Mouse (Mus musculus) CH12F3 (cell line): ENCODE measurements around the gene Zfp740.
"Not testable (repeated sequence)": the region's sequence is repeated elsewhere in the genome, so short reads cannot be mapped to it uniquely, and the experiment has no call there.

Experiments
- in situ Hi-C: fragments of 300-500 bp; cut with MboI; formaldehyde crosslinking; loops from 2 replicates; pipeline ENCODE4 v1.14.3; 2020; ENCODE audit warnings: low sequenced_read_pairs

Zfp740 gene

DNA sequence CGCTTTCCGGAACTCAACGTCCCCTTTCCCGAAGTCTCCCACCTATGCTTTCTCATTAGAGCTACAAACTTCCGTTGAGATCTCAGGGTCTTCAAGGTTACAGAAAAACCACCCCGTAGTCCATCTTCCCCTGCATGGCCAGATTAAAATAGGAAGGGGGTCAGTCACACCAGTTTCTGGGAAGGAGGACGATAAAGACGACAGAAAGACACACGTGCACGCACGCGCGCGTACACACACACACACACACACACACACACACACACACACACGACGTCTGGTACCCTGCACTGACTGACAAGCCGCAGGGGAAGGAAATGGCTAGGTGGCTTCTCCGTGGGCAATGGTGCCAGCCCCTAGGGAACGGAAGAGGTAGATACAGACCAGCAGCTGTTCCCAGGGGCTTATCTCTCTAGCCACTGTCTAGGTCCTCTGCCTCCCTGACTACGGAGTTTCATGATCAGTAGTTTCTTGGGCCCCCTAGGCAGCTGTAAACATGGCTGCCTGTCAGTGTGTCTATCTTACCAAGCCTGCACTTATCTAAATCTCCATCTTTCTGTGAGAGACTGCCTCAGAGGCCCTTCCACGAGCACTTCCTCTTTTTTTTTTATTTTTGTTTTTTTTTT lies 22.1 kb downstream of the Zfp740 start:
- in situ Hi-C loops, result no loop called here

DNA sequence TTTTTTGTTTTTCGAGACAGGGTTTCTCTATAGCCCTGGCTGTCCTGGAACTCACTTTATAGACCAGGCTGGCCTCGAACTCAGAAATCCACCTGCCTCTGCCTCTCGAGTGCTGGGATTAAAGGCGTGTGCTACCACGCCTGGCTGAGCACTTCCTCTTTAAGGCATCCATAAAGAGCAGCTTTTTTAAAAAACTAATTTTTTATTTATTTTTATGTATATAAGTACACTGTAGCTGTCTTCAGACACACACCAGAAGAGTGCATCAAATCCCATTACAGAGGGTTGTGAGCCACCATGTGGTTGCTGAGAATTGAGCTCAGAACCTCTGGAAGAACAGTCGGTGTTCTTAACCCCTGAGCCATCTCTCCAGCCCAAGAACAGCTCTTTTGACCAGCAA lies 22.6 kb downstream of the Zfp740 start:
- in situ Hi-C loops, result not testable (repeated sequence)

DNA sequence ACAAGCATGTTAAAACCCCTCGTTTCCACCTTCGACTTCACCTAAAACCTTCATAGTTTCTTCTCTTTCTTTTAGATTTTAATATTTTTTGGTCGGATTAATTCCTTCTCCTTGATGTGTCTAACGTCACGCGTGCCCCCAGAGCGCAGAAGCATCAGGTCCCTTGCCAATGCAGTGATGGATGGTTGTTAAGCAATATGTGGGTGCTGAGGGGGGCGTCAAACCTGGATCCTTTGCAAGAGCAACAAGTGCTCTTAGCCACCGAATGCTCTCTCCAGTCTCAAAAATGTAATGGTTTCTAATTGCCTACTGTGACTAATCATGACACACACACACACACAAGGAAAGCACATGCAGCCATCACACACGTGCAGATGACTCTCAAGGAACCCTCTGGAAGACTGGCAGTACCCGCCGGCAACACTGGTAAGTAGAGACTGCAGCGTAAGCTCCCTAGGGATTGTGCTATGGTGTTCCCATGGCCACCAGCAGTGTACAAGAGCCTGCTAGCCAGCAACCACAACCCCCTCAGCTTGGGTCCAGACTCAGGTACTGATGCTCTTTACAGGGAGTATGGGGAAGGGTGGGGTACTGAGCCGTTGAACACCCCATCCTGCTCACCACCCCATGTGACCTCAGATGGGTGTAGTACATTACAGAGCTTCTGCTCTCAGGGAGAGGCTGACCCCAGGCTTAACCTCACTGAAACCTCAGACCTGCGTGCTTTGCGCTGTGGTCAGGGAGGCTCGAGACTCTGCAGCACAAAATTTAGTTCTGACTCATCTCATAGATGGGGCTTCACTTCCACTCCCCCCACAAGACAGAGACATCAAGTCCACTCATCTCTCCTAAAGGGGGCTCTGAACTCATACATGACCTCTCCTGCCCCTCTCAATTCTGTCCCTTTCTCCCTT lies 27.6 kb downstream of the Zfp740 start:
- in situ Hi-C loops, result no loop called here

DNA sequence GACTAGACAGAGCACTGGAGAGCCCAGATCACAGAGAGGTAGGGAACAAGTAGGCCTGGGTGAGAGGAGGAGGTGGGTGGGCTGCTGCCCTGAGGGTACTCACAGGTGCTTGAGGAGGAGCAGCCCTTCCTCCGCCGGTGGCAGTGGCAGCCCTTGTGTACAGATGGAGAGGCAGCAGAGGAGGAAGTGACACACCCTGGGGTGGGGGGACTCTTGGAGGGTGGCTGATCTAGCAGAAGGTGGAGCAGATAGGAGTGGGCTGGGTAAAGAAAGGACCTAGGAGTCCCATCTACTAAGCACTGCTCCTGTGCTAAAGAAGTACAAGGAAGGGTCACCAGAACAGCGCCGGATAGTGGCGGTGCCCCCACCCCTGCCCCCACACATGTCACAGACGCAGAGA lies 28.7 kb downstream of the Zfp740 start, which contains the start of gene Itgb7:
Gene Itgb7, minus strand, starts transcription at position 197 of the 400 bp plus-strand sequence.
- in situ Hi-C loops, result no loop called here

DNA sequence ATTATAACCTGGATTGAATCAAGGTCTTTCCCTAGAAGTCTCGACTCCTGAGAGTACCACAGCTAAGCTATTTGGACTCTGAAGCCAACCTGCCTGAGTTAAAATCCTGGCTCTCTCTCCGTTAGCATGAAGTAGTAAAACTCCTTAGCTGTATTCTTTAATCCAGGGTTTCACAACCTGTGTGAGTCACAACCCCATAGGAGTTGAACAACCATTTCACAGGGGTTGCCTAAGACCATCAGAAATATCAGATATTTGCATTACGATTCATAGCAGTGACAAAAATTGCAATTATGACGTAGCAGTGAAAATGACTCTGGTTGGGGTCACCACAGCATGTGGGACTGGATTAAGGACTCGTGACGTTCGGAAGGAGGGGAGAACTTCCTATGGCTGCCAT lies 29.7 kb downstream of the Zfp740 start:
- in situ Hi-C loops, result no loop called here

DNA sequence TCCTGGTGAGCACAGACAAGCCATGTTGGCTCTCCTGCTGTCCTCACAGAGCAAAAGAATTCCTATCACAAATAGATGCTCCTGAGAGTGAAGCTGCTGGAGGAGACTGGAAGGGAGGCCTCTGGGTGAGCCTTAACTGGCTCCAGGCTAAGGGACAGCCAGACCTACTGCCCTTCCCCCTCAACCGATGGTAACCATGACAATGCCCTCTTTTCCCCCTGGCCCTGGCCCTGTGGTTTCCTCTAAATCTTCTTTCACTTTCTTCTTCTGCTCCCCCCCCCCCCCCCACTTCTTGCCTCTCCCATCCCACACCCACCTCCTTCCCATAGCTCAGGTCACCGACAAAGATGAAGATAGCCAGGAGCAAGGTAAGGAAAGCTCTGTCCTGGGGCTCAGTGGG lies 30.8 kb downstream of the Zfp740 start:
- in situ Hi-C loops, result no loop called here

DNA sequence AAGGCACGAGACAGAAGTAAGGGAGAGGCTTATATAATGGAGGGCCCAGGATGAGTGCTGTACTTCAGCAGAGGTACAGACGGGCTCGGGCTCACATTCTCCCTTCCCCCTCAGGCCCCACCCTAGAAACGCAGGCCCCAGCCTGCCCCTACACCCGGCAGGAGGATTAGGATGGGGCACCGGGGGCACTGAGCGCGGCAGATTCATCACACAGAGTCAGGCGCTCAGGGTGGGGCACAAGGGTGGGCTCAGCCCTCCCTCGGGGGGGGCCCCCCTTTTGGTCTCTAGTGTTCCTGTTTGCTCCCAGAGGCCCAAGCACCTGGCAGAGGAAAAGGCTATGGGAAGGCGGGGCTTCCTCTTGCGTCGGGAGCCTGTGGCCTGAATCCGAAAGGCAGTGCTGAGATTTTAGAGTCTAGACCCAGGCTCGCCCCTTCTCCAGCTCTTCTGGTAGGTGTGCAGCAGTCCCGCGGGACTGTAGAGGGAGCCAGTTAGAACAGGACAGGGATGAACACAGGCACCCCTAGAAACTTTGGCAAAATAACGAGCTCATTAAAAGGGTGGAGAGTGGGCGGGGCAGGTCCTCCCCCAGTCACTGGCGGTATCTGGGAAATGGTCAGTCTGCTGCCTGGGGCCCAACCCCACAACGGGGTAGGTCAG lies 32.5 kb downstream of the Zfp740 start:
- in situ Hi-C loops, result no loop called here

DNA sequence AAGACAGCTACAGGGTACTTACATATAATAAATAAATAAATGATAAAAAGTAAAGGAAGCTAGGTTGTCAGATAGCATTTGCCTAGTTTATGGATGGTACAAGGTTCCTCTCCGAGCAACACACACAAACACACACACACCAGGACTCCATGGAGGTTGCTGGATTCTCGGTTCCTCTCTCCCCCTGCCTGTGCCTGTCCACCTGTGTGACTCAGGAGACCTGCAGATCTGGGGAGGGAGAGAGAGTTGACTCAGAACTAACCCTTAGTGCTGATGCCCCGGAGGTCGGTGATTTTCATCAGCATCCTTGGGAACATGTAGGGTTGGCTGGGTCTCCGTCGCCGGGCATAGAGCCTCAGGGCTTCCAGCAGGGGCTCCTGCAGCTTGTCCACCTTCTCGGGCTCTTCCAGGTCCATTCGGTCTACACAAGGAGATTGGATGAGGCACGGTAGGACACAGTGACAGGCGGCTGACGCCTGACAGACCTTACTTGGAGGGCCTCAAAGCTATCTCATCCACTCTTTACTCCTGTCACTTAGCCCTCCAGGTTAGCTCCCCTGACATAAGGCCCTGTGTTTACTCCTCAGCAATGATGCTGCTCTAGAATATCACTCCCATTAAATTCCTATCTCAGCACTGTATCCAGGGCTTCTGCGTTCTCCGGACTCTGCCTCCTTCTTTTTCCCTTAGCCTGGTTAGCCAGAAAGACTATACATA lies 35.7 kb downstream of the Zfp740 start:
- in situ Hi-C loops, result no loop called here

DNA sequence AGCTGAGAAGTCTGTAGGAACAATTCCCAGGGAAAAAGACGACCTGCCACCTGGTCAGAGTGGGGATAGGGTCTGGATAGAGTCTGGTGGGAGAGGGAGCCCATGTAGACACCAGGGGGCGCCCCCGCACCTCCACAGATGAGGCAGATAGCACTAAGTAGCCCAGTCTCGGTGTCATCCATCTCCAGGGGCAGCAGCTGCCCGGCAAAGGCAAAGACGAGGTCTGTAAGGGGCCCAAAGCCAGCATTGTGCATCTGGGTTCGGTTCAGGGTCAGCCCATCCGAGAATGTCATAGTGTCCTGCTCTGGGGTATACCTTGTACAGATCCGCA lies 36.2 kb downstream of the Zfp740 start:
- in situ Hi-C loops, result no loop called here

DNA sequence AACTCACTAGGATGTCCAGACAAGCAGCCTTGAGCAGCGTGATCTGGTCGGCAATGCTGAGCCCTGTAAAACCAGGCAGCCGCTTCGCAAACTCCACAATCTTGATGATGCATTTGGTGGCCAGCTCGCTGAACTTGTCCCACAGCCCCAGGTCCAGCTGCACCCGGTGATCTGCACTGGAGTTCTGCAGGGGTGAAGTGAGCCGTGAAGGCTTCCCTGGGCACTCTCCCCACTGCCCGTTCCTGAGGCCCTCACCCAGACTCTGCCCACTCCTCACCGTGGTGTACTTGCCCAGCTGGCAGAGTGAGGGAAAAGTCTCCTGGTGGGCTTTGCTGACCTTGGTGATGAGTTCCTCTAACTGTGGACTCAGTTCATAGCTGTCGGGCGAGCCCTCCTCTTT lies 36.8 kb downstream of the Zfp740 start:
- in situ Hi-C loops, result no loop called here

DNA sequence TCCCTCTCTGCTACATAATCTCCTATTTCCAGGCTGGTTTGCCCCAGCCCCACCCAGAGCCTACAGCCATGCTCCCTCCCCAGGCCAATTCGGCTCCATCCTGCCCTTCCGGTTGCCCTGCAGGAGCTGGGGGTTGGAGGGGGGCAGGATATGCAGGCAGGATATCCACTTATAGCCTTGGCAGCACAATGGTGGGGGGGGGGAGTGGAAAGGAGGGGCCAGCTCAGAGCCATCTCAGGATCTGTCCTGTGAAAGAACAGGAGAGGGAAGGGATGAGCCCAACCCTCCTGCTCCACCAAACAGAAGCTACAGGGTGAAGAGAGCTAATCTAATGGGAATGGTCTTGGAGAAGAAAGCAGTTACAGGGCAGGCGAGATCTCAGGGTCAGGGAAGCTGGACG lies 37.6 kb downstream of the Zfp740 start:
- in situ Hi-C loops, result no loop called here

DNA sequence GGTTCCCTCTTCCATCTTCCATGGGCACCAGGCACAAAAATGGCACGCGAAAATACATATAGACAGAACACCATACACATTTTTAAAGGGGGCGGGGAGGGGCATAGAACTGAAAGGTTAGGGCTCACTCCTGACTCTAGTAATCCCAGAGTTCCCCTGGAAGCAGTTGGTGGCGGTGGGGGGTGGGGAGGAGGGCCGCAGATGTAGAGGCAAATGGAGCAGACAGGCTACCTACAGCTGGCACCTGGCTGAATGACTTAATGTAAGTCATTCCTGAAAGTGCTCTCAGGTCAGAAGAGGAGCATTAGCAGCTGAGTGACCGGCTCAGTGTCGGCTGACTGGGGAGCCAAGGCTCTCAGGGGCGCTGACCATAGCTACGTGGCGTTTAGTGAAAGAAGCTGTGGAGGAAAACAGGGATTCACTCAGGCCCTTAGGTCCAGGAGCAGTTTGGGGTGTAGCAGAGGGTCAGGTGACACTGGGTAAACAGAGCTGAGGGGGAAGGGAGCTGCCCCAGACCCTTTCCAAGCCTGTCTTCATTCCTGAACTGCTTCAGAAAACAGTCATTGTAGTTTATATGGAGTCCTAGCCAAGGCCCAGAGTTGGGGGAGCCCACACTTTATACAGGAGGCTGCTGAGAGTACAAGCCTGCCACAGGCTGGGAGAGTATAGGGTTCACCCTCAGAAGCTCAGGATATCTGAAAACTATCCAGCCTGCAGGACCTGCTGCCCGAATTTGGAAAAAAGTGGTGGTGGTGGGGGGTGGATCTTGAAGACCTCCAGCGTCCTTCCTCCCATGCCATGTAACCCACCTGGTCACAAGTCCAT lies 39.6 kb downstream of the Zfp740 start:
- in situ Hi-C loops, result no loop called here

DNA sequence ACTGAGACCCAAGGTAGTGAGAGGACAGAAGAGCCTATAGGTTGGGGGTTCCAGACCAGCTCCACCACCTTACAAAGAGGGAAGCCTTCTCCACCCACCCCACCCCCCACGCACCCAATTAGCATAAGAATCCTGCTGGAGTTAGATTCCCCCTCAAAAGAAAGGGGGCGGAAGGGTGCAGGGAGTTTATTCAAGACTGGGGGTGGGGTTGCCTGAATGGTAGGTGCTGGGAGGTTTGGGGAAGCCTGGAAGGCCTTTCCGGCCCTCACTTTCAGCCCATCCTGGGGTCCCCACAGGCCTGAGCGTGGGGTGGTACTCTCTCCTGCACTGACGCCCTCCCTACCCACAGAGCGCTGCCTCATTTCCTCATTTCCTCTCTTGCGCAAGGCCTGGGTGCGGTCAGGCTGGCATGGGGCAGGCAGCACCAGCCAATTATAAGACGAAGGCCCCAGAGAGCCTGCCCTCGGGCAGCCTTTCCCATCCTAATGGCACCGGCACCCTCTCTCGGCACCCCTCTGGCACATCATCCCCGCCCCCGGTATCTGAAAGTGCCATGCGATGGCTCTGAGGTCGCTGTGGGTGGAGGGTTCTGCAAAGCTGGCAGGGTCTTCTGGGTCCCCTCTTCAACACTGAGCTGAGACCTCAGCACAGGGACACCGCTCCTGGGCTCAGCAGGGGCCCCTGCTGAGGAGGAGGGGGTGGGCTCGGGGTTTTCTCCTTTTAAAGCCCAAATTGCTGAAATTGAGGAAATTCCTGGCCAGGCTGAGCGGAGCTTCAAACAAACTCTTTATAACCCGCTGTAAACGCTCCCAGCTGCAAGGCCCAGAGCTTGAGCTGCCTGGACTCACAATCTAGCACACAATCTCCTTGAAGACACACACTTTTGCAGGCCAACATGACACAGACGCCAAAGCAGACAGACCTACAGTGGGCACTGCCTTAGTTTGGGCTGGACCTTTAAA lies 40.5 kb downstream of the Zfp740 start:
- in situ Hi-C loops, result no loop called here

DNA sequence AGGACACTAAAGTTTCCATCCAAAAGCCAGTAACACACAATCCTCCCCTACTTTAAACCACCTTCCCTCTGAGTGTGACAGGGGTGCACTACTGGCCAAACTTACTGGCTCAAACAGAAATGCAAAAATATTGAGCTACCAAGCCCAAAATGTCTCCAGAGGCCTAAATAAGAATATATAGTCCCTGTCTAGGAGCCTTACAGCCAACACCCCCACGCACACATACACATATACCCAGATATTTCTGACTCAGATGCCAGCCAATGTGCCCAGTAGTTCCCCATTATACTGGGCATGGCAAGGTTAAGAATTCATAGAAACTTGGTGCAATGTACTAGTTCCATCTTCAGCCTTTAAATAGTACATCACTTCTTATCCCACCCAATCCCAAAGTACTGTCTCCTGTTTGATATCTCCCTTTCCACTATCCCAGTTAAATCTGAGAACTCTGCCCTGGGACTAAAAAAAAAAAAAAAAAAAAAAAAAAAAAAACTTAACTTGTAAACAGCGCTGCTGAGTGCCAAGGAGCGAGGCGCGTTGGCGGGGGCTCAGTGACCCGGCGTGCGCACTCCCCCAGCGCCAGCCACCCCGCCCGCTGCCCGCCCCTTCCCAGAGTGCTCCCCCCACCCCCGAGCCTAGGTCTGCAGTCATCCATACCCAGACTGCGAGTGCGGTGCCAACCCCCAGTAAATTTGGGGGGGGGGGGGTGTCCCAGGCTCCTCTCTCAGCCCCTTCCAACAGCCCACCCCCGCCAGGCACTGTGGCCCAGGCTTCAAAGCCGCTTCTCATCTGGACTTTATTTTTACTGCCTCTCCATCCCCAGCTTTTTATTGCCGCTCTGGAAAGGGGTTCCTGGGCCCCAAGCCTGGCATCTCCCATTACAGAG lies 41.5 kb downstream of the Zfp740 start:
- in situ Hi-C loops, result no loop called here

DNA sequence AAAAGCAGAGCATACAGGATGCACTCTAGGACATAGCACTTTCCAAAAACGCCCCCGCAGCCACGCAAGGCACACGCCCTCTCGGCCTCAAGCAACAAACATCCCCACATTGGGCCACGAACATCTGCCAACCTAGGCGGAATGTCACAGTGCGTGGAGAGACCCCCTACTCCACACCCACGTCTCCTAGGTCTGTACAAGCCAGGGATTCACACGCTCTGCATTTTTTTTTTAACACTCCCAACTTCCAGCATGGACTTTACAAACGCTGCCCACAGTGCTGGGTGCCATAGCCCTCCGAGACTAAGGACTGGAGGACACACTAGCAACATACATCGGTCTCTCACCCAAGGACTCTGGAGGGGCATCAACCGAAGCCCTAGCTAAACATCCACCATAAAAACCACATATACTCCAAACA lies 42.4 kb downstream of the Zfp740 start:
- in situ Hi-C loops, result no loop called here

DNA sequence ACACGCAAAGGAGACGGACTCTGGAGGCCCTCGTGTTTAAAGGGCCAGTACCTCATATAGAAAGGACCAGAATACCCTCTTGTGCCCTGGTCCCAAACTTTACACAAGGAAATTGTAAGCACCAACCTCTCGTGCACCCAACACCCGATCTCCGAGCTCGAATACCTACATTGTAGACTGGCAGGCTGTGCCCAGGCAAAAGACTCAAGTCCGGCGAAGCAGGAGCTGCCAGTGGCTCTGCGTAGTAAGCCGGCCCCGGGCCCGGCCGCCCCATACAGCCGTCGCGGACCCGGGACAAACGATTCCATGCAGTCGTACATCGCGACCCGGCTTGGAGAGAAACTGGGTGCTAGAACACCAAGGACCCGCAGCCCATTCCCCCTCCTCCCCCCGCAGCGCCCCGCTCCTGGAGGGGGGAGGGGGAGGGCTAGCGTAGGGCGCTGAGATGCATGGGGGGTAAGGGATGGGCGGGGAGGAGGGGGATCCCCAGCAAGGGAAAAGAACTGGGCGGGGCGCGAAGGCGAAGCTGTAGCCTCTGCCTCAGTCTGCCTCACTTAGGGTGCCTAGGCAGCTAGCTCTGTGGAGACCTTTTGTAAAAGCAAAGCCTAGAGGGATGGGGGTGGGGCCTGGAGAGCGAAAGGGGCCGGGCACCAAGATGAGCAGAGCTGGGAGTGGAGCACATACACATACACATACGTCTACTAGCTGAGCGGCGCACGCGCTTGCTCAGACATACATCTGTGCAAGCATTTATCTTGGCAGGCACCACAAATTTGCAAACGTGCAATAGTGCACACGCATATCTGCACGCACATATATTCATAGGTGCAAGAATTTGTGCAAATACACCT lies 43.1 kb downstream of the Zfp740 start:
- in situ Hi-C loops, result no loop called here

DNA sequence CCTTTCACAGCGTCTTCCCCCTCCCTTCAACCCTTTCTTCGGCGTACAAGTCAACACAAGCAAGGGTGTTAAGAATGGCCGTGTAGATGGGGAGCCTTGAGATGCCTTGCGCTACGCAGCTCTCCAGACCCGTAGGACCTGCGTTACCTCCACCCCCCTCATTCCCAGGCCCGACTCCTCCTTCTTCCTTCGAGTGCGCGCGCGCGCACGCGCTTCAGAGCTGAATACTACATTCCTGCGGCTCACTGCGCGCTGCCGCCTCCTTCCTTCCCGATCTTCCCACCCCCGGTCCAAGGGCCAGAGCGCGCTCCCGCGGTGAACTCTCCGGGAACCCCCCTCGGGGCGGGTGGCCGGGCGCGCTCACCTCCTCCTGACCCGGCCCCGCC lies 43.8 kb downstream of the Zfp740 start:
- in situ Hi-C loops, result no loop called here
